Mouse (Mus musculus) heart, adult 2 months (tissue): Measurements from ENCODE around the gene Agap1.

Experiments
- CTCF ChIP-seq: fragments of 200-600 bp; IDR thresholded peaks from 2 replicates; pipeline ENCODE4 v1.8.1; 2022; ENCODE audit warnings: antibody characterized with exemption, mild to moderate bottlenecking, moderate library complexity
- POLR2A ChIP-seq: fragments of 200-500 bp; IDR thresholded peaks from 2 replicates; pipeline ENCODE4 v1.6.1; 2011; ENCODE audit warnings: mild to moderate bottlenecking, low read depth, low read length, control low read depth; ENCODE audit not compliant: insufficient read depth

DNA sequence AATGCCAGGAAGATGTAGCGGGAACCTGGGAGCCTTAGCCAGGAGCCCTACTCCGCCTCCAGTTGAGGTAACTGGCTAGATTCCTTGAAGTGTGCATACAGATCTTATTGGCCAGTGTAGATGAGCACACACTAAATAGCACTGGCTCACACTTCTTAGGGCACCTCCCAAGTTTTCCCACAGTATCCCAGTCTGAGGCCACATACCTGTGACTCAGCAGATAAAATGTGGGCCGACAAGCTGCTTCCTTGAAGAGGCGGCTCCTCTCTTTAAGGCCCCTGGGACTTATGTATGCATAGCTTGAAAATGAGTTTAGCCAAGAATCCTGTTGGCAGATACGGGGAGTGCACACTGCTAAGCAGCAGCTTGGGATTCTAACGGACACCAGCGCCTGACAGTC lies 350.4 kb downstream of the Agap1 start:
- TF ChIP-seq CTCF (no peak), POLR2A (no peak)
